Mouse (Mus musculus): ENCODE measurements around the gene Dph7.

Gene Dph7

GRCm38 (mm10) chr2:24962304-24963000 lies at the start of gene Dph7:
TSS of gene Dph7 (plus strand) at chr2:24962400.
- peak; percentile 71 to 86 for DNase-seq

- DNase-seq = no peak
Observed at GRCm38 (mm10) chr2:24912589-24912988, 49.6 kb upstream of the Dph7 start.

- DNase-seq = no peak
Observed at GRCm38 (mm10) chr2:24914762-24915161, 47.4 kb upstream of the Dph7 start.

- DNase-seq = peak; percentile 91 to 96
Observed at GRCm38 (mm10) chr2:24918930-24919838, 43.0 kb upstream of the Dph7 start, which contains the start of gene Ehmt1. TSS of gene Ehmt1 (minus strand) at chr2:24919614.

- DNase-seq = no peak
Observed at GRCm38 (mm10) chr2:24919839-24920175, 42.4 kb upstream of the Dph7 start.

- no peak for DNase-seq
Observed at GRCm38 (mm10) chr2:24923561-24923960, 38.6 kb upstream of the Dph7 start.

GRCm38 (mm10) chr2:24925284-24925683 lies 36.9 kb upstream of the Dph7 start:
- DNase-seq = no peak

GRCm38 (mm10) chr2:24926345-24926964 lies 35.7 kb upstream of the Dph7 start:
- no peak for DNase-seq

- DNase-seq = no peak
Observed at GRCm38 (mm10) chr2:24926965-24927358, 35.2 kb upstream of the Dph7 start.

- DNase-seq = no peak
Observed at GRCm38 (mm10) chr2:24927810-24928479, 34.3 kb upstream of the Dph7 start.

GRCm38 (mm10) chr2:24929119-24929518 lies 33.1 kb upstream of the Dph7 start:
- no peak for DNase-seq

- no peak for DNase-seq
Observed at GRCm38 (mm10) chr2:24929593-24929992, 32.6 kb upstream of the Dph7 start.

GRCm38 (mm10) chr2:24934441-24934963 lies 27.7 kb upstream of the Dph7 start:
- no peak for DNase-seq

- DNase-seq = peak; percentile 95
Observed at GRCm38 (mm10) chr2:24935057-24935796, 27.0 kb upstream of the Dph7 start, which contains the start of gene Arrdc1. TSS of gene Arrdc1 (minus strand) at chr2:24935252.

GRCm38 (mm10) chr2:24942092-24942491 lies 20.1 kb upstream of the Dph7 start:
- no peak for DNase-seq

GRCm38 (mm10) chr2:24944304-24944703 lies 17.9 kb upstream of the Dph7 start:
- peak in 1 of 2 experiments; percentile 26 for DNase-seq

- DNase-seq = peak; percentile 96 to 98
Observed at GRCm38 (mm10) chr2:24949421-24950188, 12.6 kb upstream of the Dph7 start, which contains the start of gene Zmynd19. TSS of gene Zmynd19 (plus strand) at chr2:24949792.

- peak in 1 of 2 experiments; percentile 17 for DNase-seq
Observed at GRCm38 (mm10) chr2:24950189-24950535, 12.0 kb upstream of the Dph7 start.

GRCm38 (mm10) chr2:24952537-24953055 lies 9.6 kb upstream of the Dph7 start:
- no peak for DNase-seq

GRCm38 (mm10) chr2:24960910-24961309 lies 1.3 kb upstream of the Dph7 start:
- no peak for DNase-seq

GRCm38 (mm10) chr2:24970386-24970785 lies 8.2 kb downstream of the Dph7 start:
- DNase-seq = no peak
